Comparison of ENCODE assay signal across 8 mouse cellular contexts in genomic region chr17:32091364-32092240, GRCm38 (mm10). TPM values are rescaled to one million over a fixed set of nuclear protein-coding genes. Genes with fewer than 3 reads are reported as not detected.
A peak's percentile ranks its signal among the peaks of the same experiment; 100 is the strongest.
DNase-seq lines count a peak whose midpoint lies in the region; ATAC-seq lines count a peak whose summit lies in the region.
"Not testable (repeated sequence)": the region's sequence is repeated elsewhere in the genome, so short reads cannot be mapped to it uniquely, and the experiment has no call there.

No protein-coding gene starts in this region.

- intact Hi-C loops in left cerebral cortex, postnatal 10 days (cut with DNase I): not testable (repeated sequence)

- peak; percentile 57 for DNase-seq in WW6 (ENCODE audit: low read depth, low spot score)
- DNase-seq in embryo, embryonic 10.5 days (ENCODE audit: low spot score): peak; percentile 94
- peak; percentile 68 for DNase-seq in gastrocnemius, postnatal 10 days
- peak; percentile 45 to 90 for DNase-seq in left cerebral cortex, postnatal 10 days (ENCODE audit: extremely low spot score in 1 of 2, low spot score in 2 of 2)
- DNase-seq in right cerebral cortex, adult 2 months (ENCODE audit: low spot score in 2 of 2): peak; percentile 79 to 81
- peak; percentile 81 for DNase-seq in urinary bladder, postnatal 14 days (ENCODE audit: low spot score)

- H3K4me1 ChIP-seq in megakaryocyte, embryonic 14.5 days: peaks cover 54% of the 10 kb centered on the region

- peak; percentile 96 for ATAC-seq in inflammation-experienced regulatory T-cells, adult 6 months

- peak overlapping the region; percentile 88 for H3K4me3 ChIP-seq in megakaryocyte, embryonic 14.5 days (replicated peaks)

- H3K27me3 ChIP-seq in megakaryocyte, embryonic 14.5 days (replicated peaks): not testable (repeated sequence)

- peaks cover 15% of the 10 kb centered on the region for H3K9me3 ChIP-seq in megakaryocyte, embryonic 14.5 days

- not testable (repeated sequence) for H3K36me3 ChIP-seq in megakaryocyte, embryonic 14.5 days (replicated peaks; ENCODE audit: low read length)

RNA-seq across cellular contexts. Expression of gene Hsf2bp, which starts 55.5 kb away (rescaled TPM):
- total RNA-seq in gastrocnemius, postnatal 10 days (2021): 1 to 10 TPM; 2.6 to 3.0 TPM
- polyA plus RNA-seq in inflammation-experienced regulatory T-cells, adult 6 months (2017; shearing (Covaris generic)): 1 to 10 TPM in 2 of 3 experiments, under 1 TPM in 1; 0.57 to 5.1 (median 3.2) TPM
- total RNA-seq in left cerebral cortex, postnatal 10 days (2021): 1 to 10 TPM in 1 of 2 experiments, under 1 TPM in 1; 0.93 to 1.4 TPM
- not detected in 2 replicates for polyA plus RNA-seq in megakaryocyte, embryonic 14.5 days (2012; ENCODE audit: insufficient read depth, low replicate concordance)

RNA-seq across cellular contexts. Expression of gene Rrp1b, which starts 55.7 kb away (rescaled TPM):
- 10 to 100 TPM; 14.5 to 16.7 TPM for total RNA-seq in gastrocnemius, postnatal 10 days (2021)
- 10 to 100 TPM; 59.8 to 76.9 (median 64.4) TPM for polyA plus RNA-seq in inflammation-experienced regulatory T-cells, adult 6 months (2017; shearing (Covaris generic))
- 10 to 100 TPM; 21.2 to 22.3 TPM for total RNA-seq in left cerebral cortex, postnatal 10 days (2021)
- 56.7 and 83.3 TPM in 2 replicates for polyA plus RNA-seq in megakaryocyte, embryonic 14.5 days (2012; ENCODE audit: insufficient read depth, low replicate concordance)

Comparison
In these comparisons a context has a peak if more than half of its experiments do, and no peak if none do; other contexts are left out.
1. Peak in every context shown above with its lines: DNase-seq, ATAC-seq and H3K4me3 ChIP-seq.